Mouse (Mus musculus) inflammation-experienced regulatory T-cells, adult 6 months (primary cell): ENCODE results near the gene Tigit. TPM values are rescaled to one million over a fixed set of nuclear protein-coding genes. Genes with fewer than 3 reads are reported as not detected.

Experiments used
- ATAC-seq: one replicate; pipeline ENCODE4 v1.8.0; 2017
- polyA plus RNA-seq, 3 experiments: library from polyadenylated mRNA; unstranded; fragments of 100-300 nt; shearing (Covaris generic); gene quantifications; one replicate each; pipeline ENCODE4 v1.2.1; 2017

The Tigit gene
- polyA plus RNA-seq, 3 experiments from 2014 or later: 353 to 863 (median 573) TPM

DNA sequence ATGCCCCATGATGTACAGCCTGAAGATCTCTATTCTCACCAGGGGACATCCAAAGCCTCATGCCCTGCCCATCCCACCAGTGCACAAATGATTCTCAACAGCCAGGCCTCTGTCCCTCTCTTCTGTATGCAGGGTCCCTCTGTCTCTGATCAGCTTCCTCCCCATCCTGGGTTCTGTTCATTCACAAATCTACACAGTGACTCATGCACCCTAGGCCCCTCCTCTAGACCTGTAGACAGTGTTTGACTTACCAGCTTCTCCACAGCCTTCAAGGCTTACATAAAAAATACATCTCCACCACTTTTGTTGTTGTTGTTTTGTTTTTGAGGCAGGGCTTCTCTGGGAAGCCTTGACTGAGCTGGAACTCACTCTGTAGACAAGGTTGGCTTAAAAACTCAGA, 915 bp upstream of the Tigit start:
- peak; percentile 43 for ATAC-seq

DNA sequence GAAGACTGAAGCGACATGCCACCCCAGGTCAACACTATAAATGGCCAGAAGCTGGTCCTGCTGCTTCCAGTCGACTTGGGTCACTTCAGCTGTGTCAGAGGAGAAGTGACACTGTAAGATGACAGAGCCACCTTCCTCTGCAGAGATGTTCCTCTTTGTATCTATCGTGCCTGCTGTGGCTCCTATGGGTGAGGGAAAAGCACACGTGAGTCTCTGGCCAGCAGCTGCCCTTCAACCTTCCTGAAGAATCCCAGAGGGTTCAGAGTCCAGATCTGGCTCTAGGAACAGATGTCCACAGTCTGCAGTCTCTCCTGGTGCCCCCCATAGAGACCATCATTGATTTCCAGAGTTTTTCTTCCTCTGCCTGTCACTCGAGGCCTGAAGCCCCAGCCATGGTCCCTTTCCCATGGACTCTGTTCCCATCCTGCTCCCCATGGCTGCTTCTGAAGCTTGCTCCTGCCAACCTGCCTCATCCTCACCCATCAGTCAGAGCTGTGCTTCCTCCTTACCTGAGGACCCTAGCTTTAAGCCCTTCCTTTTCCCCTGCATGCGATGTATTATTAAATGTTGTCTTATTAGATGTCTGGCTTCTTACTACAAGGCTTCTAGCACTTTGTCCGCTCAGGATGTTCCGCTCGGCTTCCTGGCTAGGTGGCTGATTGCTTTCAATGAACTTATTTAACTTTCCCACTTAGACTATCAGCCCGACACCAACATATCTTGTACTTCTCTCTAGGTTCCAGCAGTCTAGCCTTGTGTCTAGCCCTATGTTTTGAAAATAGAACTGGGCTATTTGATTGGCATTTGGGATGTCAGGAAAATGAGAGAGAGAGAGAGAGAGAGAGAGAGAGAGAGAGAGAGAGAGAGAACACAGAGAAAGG, 1.6 kb downstream of the Tigit start:
- ATAC-seq: no peak

DNA sequence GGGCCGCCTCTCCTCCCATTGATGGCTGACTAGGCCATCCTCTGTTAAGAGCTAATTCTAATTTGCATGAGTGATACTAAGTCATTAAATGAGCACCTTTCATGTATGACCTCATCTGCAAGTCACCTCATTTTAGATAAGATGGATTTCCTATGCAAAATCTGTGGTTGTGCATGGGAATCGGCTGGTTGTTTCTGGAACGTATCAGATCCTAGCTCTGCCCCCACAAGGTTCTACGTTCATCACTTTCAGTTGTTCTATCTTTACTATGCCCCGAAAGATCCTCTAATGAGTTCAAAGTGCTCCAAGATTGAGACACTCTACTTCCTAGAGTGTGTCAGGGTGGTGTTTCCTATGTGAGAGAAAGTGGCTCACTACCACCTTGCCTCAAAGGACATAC, 2.4 kb downstream of the Tigit start:
- peak; percentile 22 for ATAC-seq

GRCm38 (mm10) chr16:43655183-43655787, 8.7 kb downstream of the Tigit start:
- peak; percentile 56 for ATAC-seq

GRCm38 (mm10) chr16:43654269-43654668, 9.7 kb downstream of the Tigit start:
- ATAC-seq: no peak

GRCm38 (mm10) chr16:43653288-43653687, 10.7 kb downstream of the Tigit start:
- no peak for ATAC-seq

DNA sequence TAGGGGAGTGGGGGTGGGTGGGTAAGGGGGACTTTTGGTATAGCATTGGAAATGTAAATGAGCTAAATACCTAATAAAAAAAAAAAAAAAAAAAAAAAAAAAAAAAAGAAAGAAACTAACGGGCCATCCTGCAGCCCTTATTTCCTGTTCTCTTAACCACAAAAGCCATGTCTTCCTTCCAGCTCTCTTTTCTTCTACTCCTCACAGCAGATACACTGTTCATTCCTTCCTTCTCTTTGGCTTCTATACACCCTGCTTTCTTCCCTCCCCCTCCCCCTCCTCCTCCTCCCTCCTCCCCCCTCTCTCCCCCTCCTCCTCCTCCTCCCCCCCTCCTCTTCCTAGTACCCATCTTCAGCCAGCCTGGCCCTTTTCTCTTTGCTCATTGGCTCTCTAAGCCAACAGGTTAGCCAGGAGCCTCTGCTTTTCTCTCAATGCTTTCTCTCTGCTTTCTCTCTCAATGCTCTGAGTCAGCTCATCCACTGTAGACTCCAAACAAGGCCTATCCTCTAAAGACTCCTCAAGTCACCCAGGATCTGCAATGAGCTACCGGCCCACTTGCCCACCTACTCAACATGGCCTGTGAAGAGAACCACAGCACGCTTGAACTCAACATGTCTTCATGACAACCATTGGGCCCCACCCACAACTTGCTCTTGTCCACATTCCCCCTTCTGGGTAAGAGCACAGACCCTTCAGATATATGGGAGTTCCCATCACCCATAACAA, 13.4 kb downstream of the Tigit start:
- ATAC-seq: peak; percentile 72

DNA sequence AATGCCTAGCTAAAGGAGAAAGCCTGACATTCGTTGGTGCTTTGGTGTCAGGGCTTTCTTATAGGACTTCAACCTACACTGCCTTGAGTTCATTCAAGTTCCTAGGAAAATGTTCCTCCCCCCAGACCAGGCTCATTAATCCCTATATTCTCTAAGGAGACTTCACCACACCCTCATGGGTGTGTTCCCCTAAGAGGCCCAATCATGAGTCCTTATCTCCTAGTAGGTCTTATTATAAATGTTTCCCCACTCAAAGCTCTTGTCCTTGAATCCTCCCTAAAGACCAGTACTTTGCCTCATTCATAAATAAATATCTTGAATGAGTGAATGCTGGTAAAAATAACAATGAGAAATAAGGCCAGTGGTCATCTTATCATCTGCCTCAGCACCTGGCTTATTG, 16.3 kb downstream of the Tigit start:
- ATAC-seq: no peak

DNA sequence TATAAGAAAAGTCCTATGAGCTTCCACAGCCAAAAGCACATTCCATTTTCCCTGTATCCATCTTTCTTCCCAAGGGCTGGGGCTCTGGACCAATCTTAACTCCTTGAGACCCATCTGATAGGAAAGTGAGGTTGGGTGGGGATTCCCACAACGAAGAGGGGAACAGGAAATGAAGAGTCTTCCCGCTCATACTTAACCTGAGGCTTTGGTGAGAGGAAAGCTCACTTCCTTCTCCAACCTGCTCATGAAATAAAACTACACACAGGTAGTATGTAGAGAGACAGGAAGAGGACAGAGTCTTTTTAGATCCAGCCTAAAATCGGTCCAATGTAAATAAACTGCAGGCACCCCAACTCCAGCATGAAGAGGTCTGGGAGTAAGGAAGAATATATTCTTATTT, 17.0 kb downstream of the Tigit start:
- peak; percentile 62 for ATAC-seq

GRCm38 (mm10) chr16:43645879-43646278, 18.1 kb downstream of the Tigit start:
- no peak for ATAC-seq

DNA sequence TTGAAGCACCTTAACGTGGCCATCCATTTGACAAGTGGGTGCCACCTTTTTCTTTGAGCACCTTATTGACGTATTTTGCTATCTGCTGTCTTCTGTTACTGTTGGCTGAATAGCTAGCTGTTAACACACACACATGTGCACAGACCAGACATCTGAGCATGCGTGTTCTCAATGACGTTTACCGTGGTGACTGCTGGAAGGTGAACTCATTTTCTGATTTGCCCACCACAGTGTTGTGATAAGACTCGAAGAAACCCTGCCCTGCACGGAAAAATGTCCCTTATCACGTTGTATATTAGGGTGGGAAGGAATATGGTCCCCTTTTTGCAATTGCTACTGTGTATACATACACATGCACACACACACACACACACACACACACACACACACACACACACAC, 22.7 kb downstream of the Tigit start:
- no peak for ATAC-seq

- ATAC-seq: no peak
These were observed 25.4 kb downstream of the Tigit start for GRCm38 (mm10) chr16:43638406-43639049.

DNA sequence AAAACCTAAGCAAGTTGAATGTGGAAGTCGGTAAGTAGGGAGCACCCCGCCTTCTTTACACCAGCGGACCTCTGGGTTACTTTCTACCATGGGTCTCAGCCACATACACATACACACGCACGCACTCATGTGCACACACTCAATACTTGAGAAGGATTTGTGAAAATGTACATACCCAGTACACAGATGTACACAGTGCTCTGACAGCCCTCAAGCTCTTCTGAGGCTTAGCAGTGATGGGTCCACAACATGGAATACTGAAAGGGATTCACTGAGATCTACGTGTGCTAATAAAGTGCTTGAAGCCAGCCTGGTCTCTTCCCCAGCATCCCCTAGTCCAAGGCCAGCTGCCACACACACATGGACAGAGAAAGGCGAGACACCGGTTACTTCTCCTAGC, 26.7 kb downstream of the Tigit start:
- ATAC-seq: no peak

DNA sequence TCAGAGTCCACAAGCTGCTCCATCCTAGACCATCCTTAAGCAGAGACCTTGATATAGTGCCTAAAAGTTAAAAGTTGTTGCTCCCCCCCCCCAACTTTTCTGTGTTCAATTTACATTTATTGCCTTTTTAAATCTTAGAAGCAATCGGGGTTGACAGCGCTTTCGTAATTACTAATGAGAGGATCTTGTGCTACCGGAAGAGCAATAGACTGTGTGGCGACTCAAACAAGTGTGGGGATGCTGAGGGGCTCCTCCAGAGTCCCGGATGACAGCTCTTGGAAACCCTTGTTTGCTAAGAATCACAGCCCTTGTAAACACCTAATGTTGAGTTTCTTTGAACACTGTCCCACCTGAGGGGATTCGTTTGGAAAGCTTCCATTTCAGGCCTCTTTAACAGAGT, 29.9 kb downstream of the Tigit start:
- peak; percentile 64 for ATAC-seq

- no peak for ATAC-seq
These were observed 32.2 kb downstream of the Tigit start for GRCm38 (mm10) chr16:43631758-43632157.

DNA sequence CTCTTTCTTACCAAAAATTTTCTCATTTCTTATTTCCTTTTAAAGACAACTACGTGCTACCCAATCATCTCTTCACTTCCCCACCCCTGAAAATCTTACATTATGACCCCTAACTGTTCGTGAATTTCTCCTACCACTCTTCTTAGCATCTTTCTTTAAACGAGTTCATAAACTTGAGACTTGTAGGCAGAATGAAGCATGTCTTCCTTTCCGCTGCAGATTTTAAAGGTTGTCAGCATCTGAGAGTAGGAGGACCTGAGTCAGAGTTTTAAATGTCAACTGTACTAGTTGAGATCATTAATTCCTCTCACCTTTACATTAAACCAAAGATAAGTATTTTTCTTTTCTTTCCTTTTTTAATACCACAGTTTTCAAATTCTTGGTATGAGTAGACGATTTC, 35.3 kb downstream of the Tigit start:
- peak; percentile 62 for ATAC-seq

DNA sequence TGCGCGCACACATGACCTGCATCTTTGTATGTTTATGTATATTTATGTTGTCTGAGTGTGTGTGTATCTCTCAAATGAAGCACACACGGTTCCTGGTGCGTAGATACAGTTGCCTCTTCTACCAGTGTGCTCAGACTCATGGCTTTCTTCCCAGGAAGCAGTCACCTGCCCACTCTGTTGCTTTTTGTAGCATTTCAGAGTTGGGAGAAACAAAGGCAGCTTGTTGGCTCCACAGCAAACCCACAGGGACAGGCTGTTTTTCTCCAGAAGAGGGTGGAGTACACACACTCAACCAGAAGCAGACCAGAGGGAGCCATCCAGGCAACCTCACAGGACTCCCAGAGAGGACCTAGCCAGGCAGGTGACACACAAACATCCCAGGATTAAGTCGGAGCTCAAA, 38.0 kb downstream of the Tigit start:
- ATAC-seq: no peak

DNA sequence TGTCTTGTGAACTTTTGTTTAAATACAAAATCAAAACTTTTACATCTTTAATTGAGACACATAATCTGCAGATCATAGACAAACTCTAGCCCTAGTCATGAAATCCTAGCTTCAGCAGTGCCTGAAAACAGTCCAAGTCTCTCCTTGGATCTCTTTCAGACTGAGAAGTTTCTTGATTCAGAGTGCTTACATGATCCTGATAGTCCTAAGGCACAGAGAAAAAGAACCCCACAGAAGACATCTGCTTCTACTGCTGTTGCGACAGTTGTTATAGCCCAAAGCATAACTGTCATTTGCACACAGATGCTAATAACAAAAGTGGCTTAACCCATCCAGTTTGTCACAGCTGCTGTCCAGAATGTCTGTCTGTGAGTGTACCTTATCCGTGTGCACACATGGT, 38.7 kb downstream of the Tigit start:
- no peak for ATAC-seq

DNA sequence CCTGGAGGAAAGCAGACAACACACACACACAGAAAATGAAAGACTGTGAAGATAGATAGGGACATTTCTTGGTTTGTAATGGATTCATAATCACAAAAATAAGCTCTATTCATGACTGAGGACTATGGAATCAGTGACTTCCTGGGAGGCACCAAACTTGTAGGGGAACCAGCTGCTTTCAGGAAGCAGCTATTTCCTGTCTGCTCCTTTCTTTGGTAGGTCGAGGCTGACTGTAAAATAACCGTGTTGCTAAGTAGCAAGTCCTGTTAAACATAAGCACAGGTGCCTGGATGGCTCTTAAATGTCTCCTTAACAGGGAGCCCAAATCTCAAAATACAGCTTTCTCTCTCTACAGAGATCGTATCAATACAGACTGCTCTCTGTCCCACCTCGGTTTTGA, 39.1 kb downstream of the Tigit start:
- peak; percentile 79 for ATAC-seq

DNA sequence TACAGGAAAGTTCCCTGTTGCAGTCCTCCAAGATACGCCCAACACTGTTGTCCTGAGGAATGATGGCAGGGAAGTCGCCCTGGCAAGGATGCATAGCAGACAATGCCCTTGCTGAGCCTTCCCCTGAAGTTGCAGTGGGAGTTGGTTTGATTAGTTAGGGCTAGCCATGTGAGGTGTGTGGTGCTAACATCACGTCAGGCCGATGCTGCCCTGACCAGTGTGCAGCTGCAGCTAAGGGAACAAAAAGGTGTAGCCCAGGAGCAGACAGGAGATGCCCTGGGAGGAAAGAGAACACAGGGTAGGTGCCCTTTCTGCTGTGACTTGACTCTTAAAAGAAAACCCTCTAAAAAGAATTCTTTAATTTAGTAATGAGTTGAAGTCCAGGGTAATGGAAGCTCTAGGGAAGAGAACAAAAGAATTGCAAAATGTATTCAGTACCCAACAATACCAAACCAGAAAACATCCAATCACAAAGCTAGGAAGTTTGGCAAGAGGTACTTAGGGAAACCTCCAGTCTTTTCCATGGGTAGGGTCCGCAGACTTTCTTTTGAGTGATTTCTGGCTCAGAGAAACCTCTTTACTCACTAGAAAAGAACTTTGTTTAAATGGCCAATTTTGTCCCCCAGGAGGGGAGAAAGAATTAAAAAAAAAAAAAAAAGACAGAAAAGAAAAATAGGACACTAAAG, 40.5 kb downstream of the Tigit start:
- no peak for ATAC-seq

DNA sequence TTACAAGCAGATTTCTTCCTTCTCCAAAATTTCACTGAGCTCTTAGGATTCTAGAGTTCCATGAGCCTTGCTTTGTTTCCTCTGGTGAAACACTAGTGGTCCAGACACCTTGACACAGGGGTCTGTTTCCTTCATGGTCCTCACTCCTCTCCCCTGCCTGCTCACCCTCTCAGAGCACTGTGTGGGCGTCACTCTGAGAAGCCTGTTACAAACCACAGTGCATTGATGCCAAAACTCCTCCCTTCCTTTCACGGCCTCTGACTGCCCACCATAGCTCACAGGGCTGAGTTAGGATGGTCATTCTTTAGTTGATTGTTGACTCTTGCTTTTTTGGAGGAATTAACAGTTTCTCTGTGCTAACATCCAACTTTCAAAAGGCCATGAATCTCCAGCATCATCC, 43.6 kb downstream of the Tigit start:
- peak; percentile 29 for ATAC-seq

- peak; percentile 7 for ATAC-seq
These were observed 44.7 kb downstream of the Tigit start for GRCm38 (mm10) chr16:43619277-43619676.
